Mouse (Mus musculus): ENCODE measurements around the gene Olfr91.

The Olfr91 gene

GRCm38 (mm10) chr17:37061435-37061834, 36.6 kb downstream of the Olfr91 start:
- DNase-seq (ENCODE audit: low read depth, low spot score) = no peak

- no peak for DNase-seq (ENCODE audit: low read depth, low spot score)
These were observed 41.1 kb downstream of the Olfr91 start for GRCm38 (mm10) chr17:37056957-37057356.

GRCm38 (mm10) chr17:37051745-37052144, 46.3 kb downstream of the Olfr91 start:
- DNase-seq (ENCODE audit: low read depth, low spot score) = no peak

GRCm38 (mm10) chr17:37050876-37051275, 47.2 kb downstream of the Olfr91 start:
- DNase-seq (ENCODE audit: low read depth, low spot score) = no peak

- no peak for DNase-seq (ENCODE audit: low read depth, low spot score)
These were observed 47.7 kb downstream of the Olfr91 start for GRCm38 (mm10) chr17:37050399-37050798.

- no peak for DNase-seq (ENCODE audit: low read depth, low spot score)
These were observed 48.3 kb downstream of the Olfr91 start for GRCm38 (mm10) chr17:37049570-37050310.

- DNase-seq (ENCODE audit: low read depth, low spot score) = no peak
These were observed 49.7 kb downstream of the Olfr91 start for GRCm38 (mm10) chr17:37048383-37048782.

GRCm38 (mm10) chr17:37047981-37048380, 50.1 kb downstream of the Olfr91 start:
- DNase-seq (ENCODE audit: low read depth, low spot score) = no peak

GRCm38 (mm10) chr17:37047332-37047976, 50.6 kb downstream of the Olfr91 start:
- DNase-seq (ENCODE audit: low read depth, low spot score) = no peak

GRCm38 (mm10) chr17:37046312-37047112, 51.6 kb downstream of the Olfr91 start:
- no peak for DNase-seq (ENCODE audit: low read depth, low spot score)

- no peak for DNase-seq (ENCODE audit: low read depth, low spot score)
These were observed 52.3 kb downstream of the Olfr91 start, which contains the start of gene Gabbr1 for GRCm38 (mm10) chr17:37045611-37046311. Gene Gabbr1, plus strand, starts transcription at chr17:37045966.

GRCm38 (mm10) chr17:37044651-37045244, 53.3 kb downstream of the Olfr91 start:
- DNase-seq (ENCODE audit: low read depth, low spot score) = no peak

All from c-Kit-negative CD71-positive TER-119-positive erythroid progenitor cells, embryonic 14.5 days (primary cell).